Mouse (Mus musculus) embryo, embryonic 10.5 days (tissue): ENCODE measurements around the gene Scgb2b21.
A peak's percentile ranks its signal among the peaks of the same experiment; 100 is the strongest.

Experiments
- DNase-seq: peaks from one replicate; pipeline ENCODE4 v3.0.0-alpha.2; 2015; ENCODE audit warnings: low spot score

Gene Scgb2b21

DNA sequence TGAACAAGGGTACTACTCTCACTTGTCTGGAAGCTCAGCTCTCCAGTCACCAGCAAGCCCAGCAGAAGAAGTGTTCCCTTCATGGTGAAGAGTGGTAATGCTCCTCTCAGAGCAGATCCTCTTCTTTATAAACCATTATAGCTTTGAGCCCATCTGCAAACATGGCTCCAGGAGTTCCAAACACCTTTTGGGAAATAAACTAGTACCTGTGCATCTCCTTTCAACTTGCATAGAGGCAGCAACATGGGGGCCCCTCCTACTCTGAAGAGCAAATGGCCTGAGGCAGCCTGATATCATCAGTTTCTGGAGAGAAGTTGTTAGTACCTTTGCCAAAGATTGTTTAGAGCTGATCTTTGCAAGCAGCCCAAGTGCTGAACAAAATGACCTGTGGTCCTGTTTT lies at the start of gene Scgb2b21:
Gene Scgb2b21, minus strand, starts transcription at position 101 of the 400 bp plus-strand sequence.
- no peak for DNase-seq

DNA sequence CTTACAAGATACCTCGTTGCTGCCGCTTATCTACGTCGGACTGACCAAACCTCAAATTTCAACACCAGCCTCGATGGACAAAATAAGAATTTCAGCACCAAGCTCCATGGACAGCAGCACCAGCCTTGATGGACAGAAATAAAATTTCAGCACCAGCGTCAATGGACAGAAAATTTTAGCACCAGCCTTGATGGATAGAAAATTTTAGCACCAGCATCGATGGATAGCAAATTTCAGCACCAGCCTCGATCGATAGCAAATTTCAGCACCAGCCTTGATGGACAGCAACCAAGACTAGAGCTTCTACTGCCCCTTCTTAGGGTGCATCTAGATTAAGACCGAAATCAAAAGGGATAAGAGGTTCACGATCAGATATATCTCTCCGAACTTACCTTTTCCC lies 23.2 kb upstream of the Scgb2b21 start:
- peak; percentile 0 for DNase-seq
